Mouse (Mus musculus) embryonic fibroblast, embryonic 13.5 days (primary cell): ENCODE measurements at regions not wholly inside any gene's neighbourhood (a gene's known extent, or its start where the extent isn't known, plus 50 kb on each side); places are given as distances from the start of the nearest gene placed in this dataset.

Experiments
- CTCF ChIP-seq: IDR thresholded peaks from 2 replicates; pipeline ENCODE4 v1.5.1; 2011; ENCODE audit warnings: mild to moderate bottlenecking, control low read depth, low read length, moderate library complexity, borderline replicate concordance; ENCODE audit not compliant: insufficient read depth
- POLR2A ChIP-seq: IDR thresholded peaks from 2 replicates; pipeline ENCODE4 v1.6.1; 2011; ENCODE audit warnings: low read depth, mild to moderate bottlenecking, control low read depth, low read length, moderate library complexity

GRCm38 (mm10) chr6:127375711-127376199 is 70.9 kb upstream of the Parp11 start:
- TF ChIP-seq CTCF (no peak), POLR2A (no peak)
